In genomic region chr6:131386416-131387019, GRCm38 (mm10) we compare ENCODE assay signal across 8 mouse cellular contexts. TPM values are rescaled to one million over a fixed set of nuclear protein-coding genes. Genes with fewer than 3 reads are reported as not detected.
DNase-seq lines count a peak whose midpoint lies in the region; ATAC-seq and TF ChIP-seq lines count a peak whose summit lies in the region.

No protein-coding gene starts in this region.

- 0 out of 2 replicates have a peak, but pooled peaks cover 4% of the 10 kb centered on the region for H3K4me1 ChIP-seq in lung, embryonic 14.5 days (ENCODE audit: insufficient read depth)
- H3K4me1 ChIP-seq in embryonic fibroblast, embryonic 13.5 days (ENCODE audit: control insufficient read depth, insufficient read depth, low read length), result peaks cover 4% of the 10 kb centered on the region
- peaks cover 3% of the 10 kb centered on the region; the same call in 1 of the 2 replicates for H3K4me1 ChIP-seq in intestine, postnatal 0 days (replicated peaks; ENCODE audit: control insufficient read depth, insufficient read depth, low read length)
- H3K4me1 ChIP-seq in neural tube, embryonic 15.5 days, result peaks cover 41% of the 10 kb centered on the region

- H3K4me3 ChIP-seq in lung, embryonic 14.5 days (ENCODE audit: low read depth, low read length), result peak overlapping the region; percentile 75
- H3K4me3 ChIP-seq in embryonic fibroblast, embryonic 13.5 days (ENCODE audit: insufficient read depth, low read length), result peak overlapping the region; percentile 93
- H3K4me3 ChIP-seq in intestine, postnatal 0 days (ENCODE audit: low read depth, low read length), result peak overlapping the region; percentile 78
- H3K4me3 ChIP-seq in neural tube, embryonic 15.5 days (replicated peaks), result peak overlapping the region; percentile 81

- TF ChIP-seq POLR2A in embryonic fibroblast, embryonic 13.5 days (IDR thresholded peaks at IDR 0.05; ENCODE audit: low read depth, low read length), result no peak

- peak overlapping the region; percentile 96 for H3K9ac ChIP-seq in lung, embryonic 14.5 days
- H3K9ac ChIP-seq in intestine, postnatal 0 days (ENCODE audit: low read depth, low read length), result no peak overlapping the region
- no peak overlapping the region for H3K9ac ChIP-seq in neural tube, embryonic 15.5 days (replicated peaks)

- peaks cover 1% of the 10 kb centered on the region; the same call in 1 of the 2 replicates for H3K36me3 ChIP-seq in lung, embryonic 14.5 days (ENCODE audit: insufficient read depth)
- no peaks in the 10 kb centered on the region for H3K36me3 ChIP-seq in intestine, postnatal 0 days (ENCODE audit: control insufficient read depth, insufficient read depth)
- 0 out of 2 replicates have a peak, but pooled peaks cover under 1% of the 10 kb centered on the region for H3K36me3 ChIP-seq in neural tube, embryonic 15.5 days

- peak overlapping the region; percentile 82 for H3K4me2 ChIP-seq in lung, embryonic 14.5 days
- peak overlapping the region; percentile 95 for H3K4me2 ChIP-seq in intestine, postnatal 0 days (replicated peaks; ENCODE audit: low read depth)
- peak overlapping the region; percentile 93 for H3K4me2 ChIP-seq in neural tube, embryonic 15.5 days

- TF ChIP-seq CTCF in lung, embryonic 14.5 days (IDR thresholded peaks at IDR 0.05; ENCODE audit: low read depth), result no peak
- TF ChIP-seq CTCF in embryonic fibroblast, embryonic 13.5 days (IDR thresholded peaks at IDR 0.05; ENCODE audit: borderline replicate concordance, insufficient read depth, low read length), result no peak
- no peak for TF ChIP-seq CTCF in intestine, postnatal 0 days (IDR thresholded peaks at IDR 0.05; ENCODE audit: low read depth)

- DNase-seq in lung, embryonic 14.5 days, result no peak
- DNase-seq in lung, postnatal 14 days, result no peak
- DNase-seq in adrenal gland, adult 18-20 months (ENCODE audit: low spot score in 2 of 2), result no peak
- no peak for DNase-seq in right cerebral cortex, adult 18-20 months
- no peak for DNase-seq in thymus, postnatal 14 days

- H3K27ac ChIP-seq in lung, embryonic 14.5 days (ENCODE audit: low read depth), result no peak overlapping the region
- 0 out of 2 replicates have a peak overlapping the region, but pooled peaks have one; percentile 63 for H3K27ac ChIP-seq in embryonic fibroblast, embryonic 13.5 days (ENCODE audit: insufficient read depth, low read length)
- no peak overlapping the region for H3K27ac ChIP-seq in intestine, postnatal 0 days (ENCODE audit: low read depth, low read length)
- no peak overlapping the region for H3K27ac ChIP-seq in neural tube, embryonic 15.5 days (replicated peaks)

- no peaks in the 10 kb centered on the region for H3K9me3 ChIP-seq in lung, embryonic 14.5 days (ENCODE audit: low read depth, low read length)
- no peaks in the 10 kb centered on the region for H3K9me3 ChIP-seq in intestine, postnatal 0 days (ENCODE audit: control insufficient read depth)
- H3K9me3 ChIP-seq in neural tube, embryonic 15.5 days (replicated peaks), result no peaks in the 10 kb centered on the region

- no peak for ATAC-seq in lung, embryonic 14.5 days (ENCODE audit: insufficient read depth)
- no peak for ATAC-seq in intestine, postnatal 0 days
- no peak for ATAC-seq in neural tube, embryonic 15.5 days (ENCODE audit: low FRiP score)

- H3K27me3 ChIP-seq in lung, embryonic 14.5 days (ENCODE audit: insufficient read depth, low read length), result no peaks in the 10 kb centered on the region
- no peaks in the 10 kb centered on the region for H3K27me3 ChIP-seq in intestine, postnatal 0 days (replicated peaks; ENCODE audit: control insufficient read depth, insufficient read depth, low read length)
- H3K27me3 ChIP-seq in neural tube, embryonic 15.5 days (replicated peaks), result no peaks in the 10 kb centered on the region

- 30% methylated on average over 9 of the region's 9 CpGs for WGBS in lung, embryonic 14.5 days
- 36% methylated on average over 9 of the region's 9 CpGs for WGBS in intestine, postnatal 0 days
- WGBS in neural tube, embryonic 15.5 days, result 51% methylated on average over 9 of the region's 9 CpGs

RNA-seq across cellular contexts. Expression of gene Ybx3, which starts 1.8 kb away (rescaled TPM):
- 59.1 and 65.1 TPM in 2 replicates for polyA plus RNA-seq in lung, embryonic 14.5 days (2014; fragmentation: Nextera tagmentation; extraction: Ambion mirVana)
- polyA plus RNA-seq in embryonic fibroblast, embryonic 13.5 days (2011; ENCODE audit: insufficient read length, low read depth, missing spikeins), result 262 and 295 TPM in 2 replicates
- 33.9 and 39.9 TPM in 2 replicates for polyA plus RNA-seq in intestine, postnatal 0 days (2015; fragmentation: Nextera tagmentation; extraction: Ambion mirVana)
- polyA plus RNA-seq in neural tube, embryonic 15.5 days (2015; fragmentation: Nextera tagmentation; extraction: Ambion mirVana), result 23.2 and 25.8 TPM in 2 replicates
- total RNA-seq in adrenal gland, adult 18-20 months (2021), result 100 to 1,000 TPM; 189 to 198 TPM

RNA-seq across cellular contexts. Expression of gene Styk1, which starts 33.1 kb away (rescaled TPM):
- polyA plus RNA-seq in lung, embryonic 14.5 days (2014; fragmentation: Nextera tagmentation; extraction: Ambion mirVana), result 1.5 and 1.7 TPM in 2 replicates
- polyA plus RNA-seq in embryonic fibroblast, embryonic 13.5 days (2011; ENCODE audit: insufficient read length, low read depth, missing spikeins), result 11.3 and 26.4 TPM in 2 replicates
- polyA plus RNA-seq in intestine, postnatal 0 days (2015; fragmentation: Nextera tagmentation; extraction: Ambion mirVana), result 14.1 and 14.9 TPM in 2 replicates
- 4.2 and 5.4 TPM in 2 replicates for polyA plus RNA-seq in neural tube, embryonic 15.5 days (2015; fragmentation: Nextera tagmentation; extraction: Ambion mirVana)
- under 1 TPM; 0.23 to 0.64 TPM for total RNA-seq in adrenal gland, adult 18-20 months (2021)
